Mouse (Mus musculus) liver, embryonic 16.5 days (tissue): ENCODE results near the gene Tenm4. TPM values are rescaled to one million over a fixed set of nuclear protein-coding genes. Genes with fewer than 3 reads are reported as not detected.

Source experiments
- ATAC-seq: fragments of 200-750 bp; cut with Nextera tagmentation; 2 replicates; pipeline ENCODE4 v1.8.0; 2017; ENCODE audit warnings: low read depth, mild to moderate bottlenecking, moderate number of reproducible peaks, moderate library complexity
- H3K27ac ChIP-seq: fragments of 300-500 bp; sonication (generic); 2 replicates; pipeline ENCODE4 v1.5.1; 2014; ENCODE audit warnings: mild to moderate bottlenecking, low read length
- H3K27me3 ChIP-seq: fragments of 300-500 bp; sonication (generic); 2 replicates; pipeline ENCODE4 v1.6.1; 2014; ENCODE audit warnings: low read depth, low read length, mixed read lengths; ENCODE audit not compliant: control insufficient read depth, insufficient read depth
- H3K36me3 ChIP-seq: fragments of 300-500 bp; sonication (generic); 2 replicates; pipeline ENCODE4 v1.6.1; 2014; ENCODE audit warnings: mild to moderate bottlenecking; ENCODE audit not compliant: control insufficient read depth, insufficient read depth
- H3K4me1 ChIP-seq: fragments of 300-500 bp; sonication (generic); 2 replicates; pipeline ENCODE4 v1.6.1; 2014; ENCODE audit warnings: low read depth, low read length, mixed read lengths; ENCODE audit not compliant: control insufficient read depth
- H3K4me2 ChIP-seq: fragments of 300-500 bp; sonication (generic); 2 replicates; pipeline ENCODE4 v1.6.1; 2014; ENCODE audit warnings: low read depth, low read length, mixed read lengths
- H3K4me3 ChIP-seq: fragments of 300-500 bp; sonication (generic); 2 replicates; pipeline ENCODE4 v1.5.1; 2014; ENCODE audit warnings: low read depth, mild to moderate bottlenecking, low read length
- H3K9ac ChIP-seq: fragments of 300-500 bp; sonication (generic); 2 replicates; pipeline ENCODE4 v1.6.1; 2014; ENCODE audit warnings: low read depth, low read length
- H3K9me3 ChIP-seq: fragments of 300-500 bp; sonication (generic); replicated peaks from 2 replicates; pipeline ENCODE4 v1.6.1; 2016; ENCODE audit warnings: low read length; ENCODE audit not compliant: control insufficient read depth
- WGBS: fragments of 180-500 bp; shearing (Covaris S2); extraction: QIAGEN DNeasy Blood & Tissue Kit; methylation state at CpG from one replicate; pipeline ENCODE4 v1.1.7; 2014; ENCODE audit not compliant: insufficient replicate concordance; 5-methylcytosine and 5-hydroxymethylcytosine counted together
- polyA plus RNA-seq: library from polyadenylated mRNA; unstranded; fragments of >200 nt; fragmentation: Nextera tagmentation; extraction: Ambion mirVana; gene quantifications from 2 replicates; pipeline ENCODE4 v1.2.1, GENCODE M21; 2015

Tenm4 gene
- polyA plus RNA-seq, 1 experiment from 2014 or later, result 2.4 TPM

- H3K27ac ChIP-seq, result no peak overlapping the region
- 56% methylated on average over 5 of the region's 5 CpGs for WGBS
These were observed 124.9 kb downstream of the Tenm4 start for GRCm38 (mm10) chr7:96295959-96296358.

GRCm38 (mm10) chr7:96300826-96301397 is 129.9 kb downstream of the Tenm4 start:
- ATAC-seq, result no peak
- H3K36me3 ChIP-seq, result no peaks in the 10 kb centered on the region
- 62% methylated on average over 8 of the region's 8 CpGs for WGBS
- H3K9ac ChIP-seq, result no peak overlapping the region
- no peak overlapping the region for H3K4me3 ChIP-seq
- H3K4me2 ChIP-seq, result no peak overlapping the region
- no peaks in the 10 kb centered on the region for H3K9me3 ChIP-seq
- no peak overlapping the region for H3K27ac ChIP-seq
- no peaks in the 10 kb centered on the region for H3K27me3 ChIP-seq
- no peaks in the 10 kb centered on the region for H3K4me1 ChIP-seq

More at GRCm38 (mm10) chr7:96295959-96296358, 124.9 kb downstream of the Tenm4 start:
- no peaks in the 10 kb centered on the region for H3K4me1 ChIP-seq
- no peak overlapping the region for H3K9ac ChIP-seq
- H3K36me3 ChIP-seq, result no peaks in the 10 kb centered on the region
- H3K4me2 ChIP-seq, result no peak overlapping the region
- H3K4me3 ChIP-seq, result no peak overlapping the region
- ATAC-seq, result no peak
- no peaks in the 10 kb centered on the region for H3K9me3 ChIP-seq
- no peaks in the 10 kb centered on the region for H3K27me3 ChIP-seq

- WGBS, result 37% methylated on average over 3 of the region's 3 CpGs
- Histone ChIP-seq H3K9ac (no peak overlapping the region), H3K4me2 (no peak overlapping the region), H3K9me3 (no peaks in the 10 kb centered on the region), H3K4me3 (no peak overlapping the region), H3K27me3 (no peaks in the 10 kb centered on the region), H3K4me1 (no peaks in the 10 kb centered on the region), H3K36me3 (no peaks in the 10 kb centered on the region), H3K27ac (no peak overlapping the region)
- ATAC-seq, result no peak
These were observed 130.8 kb downstream of the Tenm4 start for GRCm38 (mm10) chr7:96301813-96302212.

GRCm38 (mm10) chr7:96303963-96304362 is 132.9 kb downstream of the Tenm4 start:
- ATAC-seq, result no peak
- Histone ChIP-seq H3K27ac (no peak overlapping the region), H3K9me3 (no peaks in the 10 kb centered on the region), H3K4me3 (no peak overlapping the region), H3K4me1 (no peaks in the 10 kb centered on the region), H3K36me3 (no peaks in the 10 kb centered on the region), H3K4me2 (no peak overlapping the region), H3K9ac (no peak overlapping the region), H3K27me3 (no peaks in the 10 kb centered on the region)
- WGBS, result 36% methylated on average over 2 of the region's 2 CpGs

DNA sequence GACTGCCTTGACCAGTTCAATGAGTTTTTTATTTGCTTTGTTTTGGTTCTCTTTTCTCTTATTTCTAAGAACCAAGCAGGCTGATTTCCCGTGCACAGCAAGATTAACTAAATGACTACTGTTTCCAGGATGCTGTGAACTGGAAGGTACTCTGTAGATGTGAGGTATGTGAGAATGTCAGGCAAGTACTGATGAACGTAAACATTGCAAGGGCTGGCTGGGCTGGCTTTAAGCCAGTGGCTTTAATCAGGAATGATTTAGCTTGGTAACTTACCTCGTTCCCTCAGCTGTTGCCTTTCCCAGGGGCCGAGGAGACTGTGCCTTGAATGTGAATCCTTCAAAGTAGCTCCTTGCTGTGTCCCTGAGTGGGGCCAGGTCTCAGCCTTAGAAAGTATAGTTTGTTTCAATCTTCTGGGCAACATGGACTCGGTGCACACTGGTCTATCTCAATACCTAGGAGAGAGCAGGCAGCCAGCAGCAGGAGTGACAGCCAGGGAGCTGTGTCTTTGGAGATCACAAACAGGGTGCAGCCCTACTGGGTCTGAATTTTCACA is 134.4 kb downstream of the Tenm4 start:
- ATAC-seq, result no peak
- Histone ChIP-seq H3K27me3 (no peaks in the 10 kb centered on the region), H3K4me2 (no peak overlapping the region), H3K9ac (no peak overlapping the region), H3K4me3 (no peak overlapping the region), H3K9me3 (no peaks in the 10 kb centered on the region), H3K4me1 (no peaks in the 10 kb centered on the region), H3K36me3 (no peaks in the 10 kb centered on the region), H3K27ac (no peak overlapping the region)
- WGBS, result 45% methylated on average over 5 of the region's 5 CpGs

GRCm38 (mm10) chr7:96308106-96308505 is 137.1 kb downstream of the Tenm4 start:
- 64% methylated on average over 6 of the region's 6 CpGs for WGBS
- Histone ChIP-seq H3K27ac (no peak overlapping the region), H3K36me3 (no peaks in the 10 kb centered on the region), H3K9me3 (no peaks in the 10 kb centered on the region), H3K27me3 (no peaks in the 10 kb centered on the region), H3K4me1 (no peaks in the 10 kb centered on the region), H3K4me3 (no peak overlapping the region), H3K4me2 (no peak overlapping the region), H3K9ac (no peak overlapping the region)
- no peak for ATAC-seq

DNA sequence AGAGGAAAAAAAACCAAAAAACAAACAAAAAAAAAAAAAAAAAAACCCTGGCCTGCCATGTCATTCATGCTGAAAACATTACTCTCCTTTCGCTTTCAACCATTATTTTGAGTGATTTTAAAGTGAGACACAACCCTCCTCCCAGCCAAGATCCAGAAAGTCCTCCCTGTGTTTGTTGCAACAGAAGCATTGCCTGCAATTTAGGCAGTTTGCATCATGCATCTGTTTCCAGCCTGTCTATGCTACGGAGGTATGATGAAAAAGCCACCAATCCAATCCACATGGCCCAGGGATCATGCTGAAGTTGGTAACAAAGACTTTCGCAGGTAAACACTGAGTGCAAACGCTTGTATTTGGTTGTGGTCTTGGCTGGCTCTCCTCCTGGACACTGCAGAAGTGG is 158.3 kb downstream of the Tenm4 start:
- H3K27me3 ChIP-seq, result no peaks in the 10 kb centered on the region
- H3K36me3 ChIP-seq, result no peaks in the 10 kb centered on the region
- H3K9ac ChIP-seq, result no peak overlapping the region
- no peaks in the 10 kb centered on the region for H3K9me3 ChIP-seq
- no peak overlapping the region for H3K27ac ChIP-seq
- 55% methylated on average over 4 of the region's 4 CpGs for WGBS
- H3K4me3 ChIP-seq, result no peak overlapping the region
- no peaks in the 10 kb centered on the region for H3K4me1 ChIP-seq
- H3K4me2 ChIP-seq, result no peak overlapping the region
- no peak for ATAC-seq

DNA sequence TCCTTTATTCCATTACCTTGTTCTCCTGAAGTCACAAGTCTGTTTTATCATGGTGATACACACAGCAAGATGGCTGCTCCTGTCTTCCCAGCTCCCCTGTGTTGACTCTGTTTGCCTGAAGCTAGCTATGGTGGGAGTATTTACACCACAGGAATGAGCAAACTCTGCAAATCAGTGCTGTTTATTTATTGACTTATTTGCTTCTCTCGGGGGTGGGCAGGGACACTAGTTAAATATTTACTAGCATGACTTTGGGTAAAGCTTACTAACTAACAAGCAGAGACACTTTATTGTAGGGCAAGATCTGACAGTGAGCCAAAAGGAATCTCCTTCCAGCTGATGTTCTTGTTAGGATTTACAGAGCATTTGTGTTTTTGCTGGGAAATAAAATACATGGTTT is 160.1 kb downstream of the Tenm4 start:
- Histone ChIP-seq H3K27me3 (no peaks in the 10 kb centered on the region), H3K4me3 (no peak overlapping the region), H3K9me3 (no peaks in the 10 kb centered on the region), H3K36me3 (no peaks in the 10 kb centered on the region), H3K4me1 (no peaks in the 10 kb centered on the region), H3K27ac (no peak overlapping the region), H3K4me2 (no peak overlapping the region), H3K9ac (no peak overlapping the region)
- no peak for ATAC-seq
- WGBS, result 27% methylated on average over 1 of the region's 1 CpGs

DNA sequence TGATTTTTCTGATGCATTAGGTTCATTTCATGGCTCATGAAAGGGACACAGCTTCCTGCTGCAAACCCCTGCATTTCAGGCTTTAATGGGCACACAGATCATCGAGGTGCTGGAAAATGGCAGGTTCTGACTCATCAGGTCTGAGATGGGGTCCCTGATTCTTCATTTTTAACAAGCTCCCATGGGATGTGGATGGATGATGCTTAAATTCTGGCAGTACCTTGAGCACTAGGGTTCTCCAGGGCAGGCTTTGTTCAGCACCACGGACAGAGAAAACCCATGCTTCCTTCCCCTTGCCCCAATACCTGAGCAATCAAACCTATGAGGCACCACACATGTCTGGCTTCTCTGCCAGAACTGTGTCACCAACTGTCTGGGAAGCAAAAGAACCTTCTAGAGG is 163.3 kb downstream of the Tenm4 start:
- Histone ChIP-seq H3K27ac (no peak overlapping the region), H3K9me3 (no peaks in the 10 kb centered on the region), H3K27me3 (no peaks in the 10 kb centered on the region), H3K9ac (no peak overlapping the region), H3K4me2 (no peak overlapping the region), H3K4me1 (no peaks in the 10 kb centered on the region), H3K36me3 (no peaks in the 10 kb centered on the region), H3K4me3 (no peak overlapping the region)
- WGBS, result 23% methylated on average over 2 of the region's 2 CpGs
- no peak for ATAC-seq
